Mouse (Mus musculus) G1E (cell line): ENCODE results near the gene Pbx1. TPM values are rescaled to one million over a fixed set of nuclear protein-coding genes. Genes with fewer than 3 reads are reported as not detected.

Source experiments
- ATAC-seq: 2 replicates; pipeline ENCODE4 v1.8.0; 2016; ENCODE audit warnings: mild to moderate bottlenecking; ENCODE audit not compliant: insufficient number of reproducible peaks, poor library complexity, low FRiP score, severe bottlenecking; ENCODE audit errors: extremely low read depth
- DNase-seq: peaks from one replicate; pipeline ENCODE4 v3.0.0; 2012; ENCODE audit warnings: low spot score
- H3K27me3 ChIP-seq: 2 replicates; pipeline ENCODE4 v1.6.1; 2012; ENCODE audit warnings: mild to moderate bottlenecking, low read length, inconsistent platforms; ENCODE audit not compliant: insufficient read depth
- H3K36me3 ChIP-seq: replicated peaks from 2 replicates; pipeline ENCODE3; 2012; ENCODE audit warnings: mild to moderate bottlenecking, inconsistent platforms
- H3K4me1 ChIP-seq: 2 replicates; pipeline ENCODE4 v1.6.1; 2012; ENCODE audit warnings: low read depth, low read length, inconsistent platforms, mixed read lengths; ENCODE audit not compliant: insufficient read depth
- H3K4me3 ChIP-seq: 2 replicates; pipeline ENCODE4 v1.5.1; 2012; ENCODE audit warnings: low read depth, mild to moderate bottlenecking, inconsistent platforms, low read length, moderate library complexity, mixed read lengths
- H3K9me3 ChIP-seq: replicated peaks from 2 replicates; pipeline ENCODE4 v1.6.1; 2012; ENCODE audit warnings: inconsistent platforms
- CTCF ChIP-seq: IDR thresholded peaks from 2 replicates; pipeline ENCODE4 v1.5.1; 2012; ENCODE audit warnings: low read depth, low read length, inconsistent platforms, mixed read lengths
- GATA1 ChIP-seq: IDR thresholded peaks from 2 replicates; pipeline ENCODE4 v1.6.1; 2012; ENCODE audit warnings: borderline replicate concordance, low read length, inconsistent platforms, mixed read lengths
- GATA2 ChIP-seq: IDR thresholded peaks from 2 replicates; pipeline ENCODE4 v1.6.1; 2012; ENCODE audit warnings: low read depth, low read length, inconsistent platforms, borderline replicate concordance
- POLR2AphosphoS5 ChIP-seq: IDR thresholded peaks from 2 replicates; pipeline ENCODE4 v1.6.1; 2012; ENCODE audit warnings: low read depth, low read length, inconsistent platforms; ENCODE audit not compliant: insufficient replicate concordance
- TAL1 ChIP-seq: conservative IDR thresholded peaks from 2 replicates; pipeline ENCODE4 v1.6.1; 2012; ENCODE audit warnings: low read depth, low read length, inconsistent platforms, mixed read lengths
- polyA plus RNA-seq: library from polyadenylated mRNA; stranded (reverse); fragments of >175 nt; gene quantifications from 2 replicates; pipeline ENCODE4 v1.2.3, GENCODE M21; 2012
- total RNA-seq, 2 experiments: library from RNA; stranded (forward) in 1 of 2; stranded (reverse) in 1 of 2; fragments of 200-1000 nt in 1 of 2; fragments of >200 nt in 1 of 2; fragmentation: Nextera tagmentation in 1 of 2; gene quantifications; 2 replicates each; pipeline ENCODE4 v1.2.3; 2014 to 2017

Gene Pbx1
- total and polyA plus RNA-seq, 3 experiments, result 0.11 to 0.23 TPM; not detected in 1

- no peak for TF ChIP-seq TAL1
- no peak for TF ChIP-seq GATA2
- no peak for TF ChIP-seq GATA1
- TF ChIP-seq POLR2AphosphoS5, result no peak
- TF ChIP-seq CTCF, result no peak
- no peak for ATAC-seq
Measured at GRCm38 (mm10) chr1:168300505-168300904, 131.6 kb downstream of the Pbx1 start.

GRCm38 (mm10) chr1:168299928-168300365, 132.1 kb downstream of the Pbx1 start:
- H3K9me3 ChIP-seq, result peaks cover 38% of the 10 kb centered on the region
- TF ChIP-seq POLR2AphosphoS5, result no peak
- H3K4me1 ChIP-seq, result no peaks in the 10 kb centered on the region
- no peak for DNase-seq
- no peaks in the 10 kb centered on the region for H3K36me3 ChIP-seq
- H3K4me3 ChIP-seq, result no peak overlapping the region
- H3K27me3 ChIP-seq, result no peaks in the 10 kb centered on the region
- ATAC-seq, result no peak

More at GRCm38 (mm10) chr1:168300505-168300904, 131.6 kb downstream of the Pbx1 start:
- Histone ChIP-seq H3K27me3 (no peaks in the 10 kb centered on the region), H3K9me3 (peaks cover 44% of the 10 kb centered on the region), H3K4me3 (no peak overlapping the region), H3K36me3 (no peaks in the 10 kb centered on the region), H3K4me1 (no peaks in the 10 kb centered on the region)
- DNase-seq, result no peak

GRCm38 (mm10) chr1:168299181-168299580, 132.9 kb downstream of the Pbx1 start:
- ATAC-seq, result no peak
- Histone ChIP-seq H3K9me3 (peaks cover 37% of the 10 kb centered on the region), H3K4me1 (no peaks in the 10 kb centered on the region), H3K36me3 (no peaks in the 10 kb centered on the region), H3K4me3 (no peak overlapping the region), H3K27me3 (no peaks in the 10 kb centered on the region)
- TF ChIP-seq GATA1 (no peak), GATA2 (no peak), CTCF (no peak), TAL1 (no peak), POLR2AphosphoS5 (no peak)
- no peak for DNase-seq

GRCm38 (mm10) chr1:168296290-168296689, 135.8 kb downstream of the Pbx1 start:
- DNase-seq (no peak), ATAC-seq (no peak)
- Histone ChIP-seq H3K27me3 (no peaks in the 10 kb centered on the region), H3K4me3 (no peak overlapping the region), H3K4me1 (no peaks in the 10 kb centered on the region), H3K9me3 (peaks cover 48% of the 10 kb centered on the region), H3K36me3 (no peaks in the 10 kb centered on the region)
- TF ChIP-seq GATA1, result no peak
- TF ChIP-seq POLR2AphosphoS5, result no peak
- TF ChIP-seq CTCF, result no peak
- TF ChIP-seq GATA2, result no peak

- ATAC-seq, result no peak
- no peak for DNase-seq
- TF ChIP-seq TAL1 (no peak), GATA1 (no peak), POLR2AphosphoS5 (no peak), CTCF (no peak), GATA2 (no peak)
- Histone ChIP-seq H3K27me3 (no peaks in the 10 kb centered on the region), H3K36me3 (no peaks in the 10 kb centered on the region), H3K9me3 (peaks cover 53% of the 10 kb centered on the region), H3K4me3 (no peak overlapping the region), H3K4me1 (no peaks in the 10 kb centered on the region)
Measured at GRCm38 (mm10) chr1:168295782-168296181, 136.3 kb downstream of the Pbx1 start.

GRCm38 (mm10) chr1:168293673-168294072, 138.4 kb downstream of the Pbx1 start:
- Histone ChIP-seq H3K27me3 (no peaks in the 10 kb centered on the region), H3K36me3 (no peaks in the 10 kb centered on the region), H3K4me3 (no peak overlapping the region), H3K4me1 (no peaks in the 10 kb centered on the region), H3K9me3 (peaks cover 56% of the 10 kb centered on the region)
- ATAC-seq, result no peak
- TF ChIP-seq TAL1 (no peak), GATA1 (no peak), POLR2AphosphoS5 (no peak), CTCF (no peak), GATA2 (no peak)
- DNase-seq, result no peak

GRCm38 (mm10) chr1:168292106-168292505, 140.0 kb downstream of the Pbx1 start:
- ATAC-seq, result no peak
- no peaks in the 10 kb centered on the region for H3K36me3 ChIP-seq
- H3K4me3 ChIP-seq, result no peak overlapping the region
- peaks cover 55% of the 10 kb centered on the region for H3K9me3 ChIP-seq
- TF ChIP-seq TAL1 (no peak), POLR2AphosphoS5 (no peak), GATA2 (no peak), CTCF (no peak)
- no peaks in the 10 kb centered on the region for H3K27me3 ChIP-seq
- DNase-seq, result no peak
- H3K4me1 ChIP-seq, result no peaks in the 10 kb centered on the region
